ENCODE assay signal across 10 mouse cellular contexts in genomic region chr3:158561987-158562360, GRCm38 (mm10). TPM values are rescaled to one million over a fixed set of nuclear protein-coding genes. Genes with fewer than 3 reads are reported as not detected.
DNase-seq lines count a peak whose midpoint lies in the region; ATAC-seq lines count a peak whose summit lies in the region.
"Had no signal": no experiment of that assay in that cellular context is flagged by ENCODE, and none has a peak within 500 bp of the region (broad histone marks: within the 10 kb centered on the region; RNA-seq: fewer than 3 reads in every experiment).

Gene Lrrc7 (minus strand): TSS chr3:158562221.

- ATAC-seq in forebrain, embryonic 11.5 days (replicated peaks; ENCODE audit: low FRiP score): peak; percentile 92
- ATAC-seq in intestine, embryonic 14.5 days (replicated peaks; ENCODE audit: low FRiP score, low TSS enrichment, low read depth): peak; percentile 89
- ATAC-seq in limb, embryonic 15.5 days (ENCODE audit: insufficient number of reproducible peaks, low FRiP score, low TSS enrichment, low read depth): peak; percentile 69
- no peak for ATAC-seq in CD4-positive, CD25-positive, alpha-beta regulatory T cell, adult 4 months

- peaks cover 42% of the 10 kb centered on the region for H3K27me3 ChIP-seq in heart, embryonic 10.5 days (ENCODE audit: insufficient read depth, poor library complexity, severe bottlenecking)
- peaks cover 9% of the 10 kb centered on the region for H3K27me3 ChIP-seq in forebrain, embryonic 11.5 days (ENCODE audit: control insufficient read depth, insufficient read depth, low read length)
- peaks cover 29% of the 10 kb centered on the region for H3K27me3 ChIP-seq in intestine, embryonic 14.5 days (replicated peaks; ENCODE audit: control insufficient read depth, insufficient read depth, low read length)
- H3K27me3 ChIP-seq in limb, embryonic 15.5 days: peaks cover 39% of the 10 kb centered on the region
- H3K27me3 ChIP-seq: CH12.LX had no signal

- H3K9ac ChIP-seq in forebrain, embryonic 11.5 days (ENCODE audit: low read length): peak within 1 kb of the TSS; percentile 78
- H3K9ac ChIP-seq in intestine, embryonic 14.5 days (ENCODE audit: low read length): peak within 1 kb of the TSS; percentile 53
- H3K9ac ChIP-seq in limb, embryonic 15.5 days: peak within 1 kb of the TSS; percentile 23

- DNase-seq in heart, embryonic 10.5 days (ENCODE audit: low spot score): peak; percentile 78
- no peak for DNase-seq in heart, adult 11 months
- peak; percentile 50 for DNase-seq in adrenal gland, postnatal 14 days
- DNase-seq in forebrain, embryonic 11.5 days (ENCODE audit: low spot score): peak; percentile 89
- DNase-seq in intestine, embryonic 14.5 days (ENCODE audit: low spot score): no peak
- DNase-seq in right cerebral cortex, adult 18-20 months: peak; percentile 89

- WGBS in heart, embryonic 10.5 days: under 1% methylated on average over 28 of the region's 28 CpGs
- WGBS in forebrain, embryonic 11.5 days: under 1% methylated on average over 28 of the region's 28 CpGs
- under 1% methylated on average over 28 of the region's 28 CpGs for WGBS in intestine, embryonic 14.5 days
- 0% methylated on average over 28 of the region's 28 CpGs for WGBS in limb, embryonic 15.5 days

- H3K27ac ChIP-seq in heart, embryonic 10.5 days: peak within 1 kb of the TSS; percentile 67
- H3K27ac ChIP-seq in forebrain, embryonic 11.5 days (ENCODE audit: low read depth, low read length): peak within 1 kb of the TSS; percentile 3; the same call in 1 of the 2 replicates
- H3K27ac ChIP-seq in intestine, embryonic 14.5 days (ENCODE audit: low read depth): no peak within 1 kb of the TSS
- no peak within 1 kb of the TSS for H3K27ac ChIP-seq in limb, embryonic 15.5 days
- H3K27ac ChIP-seq: macrophage had no signal

- peaks cover 18% of the 10 kb centered on the region for H3K4me1 ChIP-seq in heart, embryonic 10.5 days
- 0 out of 2 replicates have a peak, but pooled peaks cover 4% of the 10 kb centered on the region for H3K4me1 ChIP-seq in forebrain, embryonic 11.5 days (replicated peaks; ENCODE audit: control insufficient read depth, insufficient read depth, low read length)
- peaks cover 7% of the 10 kb centered on the region; the same call in 1 of the 2 replicates for H3K4me1 ChIP-seq in intestine, embryonic 14.5 days (replicated peaks; ENCODE audit: control insufficient read depth, insufficient read depth, low read length)
- H3K4me1 ChIP-seq in limb, embryonic 15.5 days: peaks cover 22% of the 10 kb centered on the region

- H3K4me2 ChIP-seq in forebrain, embryonic 11.5 days (ENCODE audit: low read depth, low read length, severe bottlenecking): peak within 1 kb of the TSS; percentile 97
- peak within 1 kb of the TSS; percentile 98 for H3K4me2 ChIP-seq in intestine, embryonic 14.5 days (ENCODE audit: low read length)
- peak within 1 kb of the TSS; percentile 98 for H3K4me2 ChIP-seq in limb, embryonic 15.5 days

- H3K4me3 ChIP-seq in heart, embryonic 10.5 days: peak within 1 kb of the TSS; percentile 78
- peak within 1 kb of the TSS; percentile 65 for H3K4me3 ChIP-seq in forebrain, embryonic 11.5 days (ENCODE audit: low read depth, low read length)
- H3K4me3 ChIP-seq in intestine, embryonic 14.5 days (ENCODE audit: low read depth, low read length): peak within 1 kb of the TSS; percentile 70
- peak within 1 kb of the TSS; percentile 57 for H3K4me3 ChIP-seq in limb, embryonic 15.5 days

- no peaks in the 10 kb centered on the region for H3K36me3 ChIP-seq in heart, embryonic 10.5 days
- no peaks in the 10 kb centered on the region for H3K36me3 ChIP-seq in forebrain, embryonic 11.5 days (ENCODE audit: control insufficient read depth, insufficient read depth, low read length)
- H3K36me3 ChIP-seq in intestine, embryonic 14.5 days (ENCODE audit: control insufficient read depth, insufficient read depth, low read length): no peaks in the 10 kb centered on the region
- no peaks in the 10 kb centered on the region for H3K36me3 ChIP-seq in limb, embryonic 15.5 days

- no peaks in the 10 kb centered on the region for H3K9me3 ChIP-seq in heart, embryonic 10.5 days
- no peaks in the 10 kb centered on the region for H3K9me3 ChIP-seq in forebrain, embryonic 11.5 days (ENCODE audit: control insufficient read depth, low read length)
- H3K9me3 ChIP-seq in intestine, embryonic 14.5 days (ENCODE audit: control insufficient read depth, low read length): no peaks in the 10 kb centered on the region
- no peaks in the 10 kb centered on the region for H3K9me3 ChIP-seq in limb, embryonic 15.5 days

RNA-seq across cellular contexts. Expression of gene Lrrc7, which starts in this region (rescaled TPM):
- 0.02 and 0.03 TPM in 2 replicates for polyA plus RNA-seq in heart, embryonic 10.5 days (2016; fragmentation: Nextera tagmentation; extraction: Ambion mirVana)
- total RNA-seq in adrenal gland, postnatal 14 days (2021): 0.19 TPM in 2 replicates
- 2.6 and 3.2 TPM in 2 replicates for polyA plus RNA-seq in forebrain, embryonic 11.5 days (2014; fragmentation: Nextera tagmentation; extraction: Ambion mirVana)
- 3.0 and 3.3 TPM in 2 replicates for polyA plus RNA-seq in intestine, embryonic 14.5 days (2014; fragmentation: Nextera tagmentation; extraction: Ambion mirVana)
- polyA plus RNA-seq in limb, embryonic 15.5 days (2015; fragmentation: Nextera tagmentation; extraction: Ambion mirVana): 0.92 and 1.2 TPM in 2 replicates
- under 1 TPM in 1 of 2 experiments, not detected in 1; 0.28 TPM for polyA plus RNA-seq in CD4-positive, CD25-positive, alpha-beta regulatory T cell, adult 4 months (2017; shearing (Covaris generic))
- total RNA-seq: CH12.LX had no signal
- polyA plus RNA-seq: macrophage had no signal

Comparison
In these comparisons a context has a peak if more than half of its experiments do, and no peak if none do; other contexts are left out.
1. Peak in DNase-seq, H3K4me3 ChIP-seq and H3K27ac ChIP-seq in heart, embryonic 10.5 days; RNA of the gene not detected or under 1 TPM.
2. Peak in DNase-seq in adrenal gland, postnatal 14 days; RNA of the gene not detected or under 1 TPM.
3. DNase-seq: peak in forebrain, embryonic 11.5 days (single experiment) and right cerebral cortex, adult 18-20 months (single experiment); none in heart, adult 11 months (single experiment) and intestine, embryonic 14.5 days (single experiment).
4. H3K9ac ChIP-seq: peak in every context shown above with its lines; median percentile 78 in forebrain, embryonic 11.5 days; 53 in intestine, embryonic 14.5 days; 23 in limb, embryonic 15.5 days.
5. Peak in every context shown above with its lines, with median percentiles within 50 percentile points of each other: H3K4me3 ChIP-seq and H3K4me2 ChIP-seq.